Mouse (Mus musculus): Measurements from ENCODE around the gene Tap1. TPM values are rescaled to one million over a fixed set of nuclear protein-coding genes. Genes with fewer than 3 reads are reported as not detected.

Gene Tap1
- polyA plus RNA-seq, 1 experiment from 2014 or later = 4.7 TPM

DNA sequence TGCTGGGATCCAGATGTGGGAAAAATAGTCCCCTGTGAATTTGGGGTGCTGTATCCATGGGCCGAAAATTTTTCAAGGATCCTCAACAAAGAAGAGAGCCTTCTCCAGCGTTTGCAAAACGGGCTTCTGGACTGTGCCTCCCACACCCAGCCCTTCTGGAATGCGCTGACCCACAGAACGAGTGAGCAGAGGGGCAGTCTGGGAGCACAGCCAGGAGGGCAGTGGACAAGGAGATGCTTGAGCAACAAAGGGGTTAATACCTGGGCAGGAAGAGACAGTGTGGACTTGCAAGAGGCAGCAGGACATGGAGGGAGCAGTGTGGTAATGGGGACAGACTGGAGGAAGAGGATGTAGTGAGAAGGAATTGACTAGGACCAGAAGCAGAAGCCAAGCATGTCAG is 31.8 kb upstream of the Tap1 start:
- H3K27me3 ChIP-seq = no peaks in the 10 kb centered on the region; the same call in 1 of the 2 replicates
- no peaks in the 10 kb centered on the region for H3K36me3 ChIP-seq
- 53% methylated on average over 5 of the region's 5 CpGs for WGBS
- H3K4me2 ChIP-seq (replicated peaks) = no peak overlapping the region
- no peak for ATAC-seq (ENCODE audit: insufficient number of reproducible peaks, insufficient read depth, low FRiP score, low TSS enrichment)
- H3K27ac ChIP-seq = no peak overlapping the region
- no peaks in the 10 kb centered on the region for H3K9me3 ChIP-seq
- H3K4me3 ChIP-seq = no peak overlapping the region
- no peaks in the 10 kb centered on the region for H3K4me1 ChIP-seq
- H3K9ac ChIP-seq = no peak overlapping the region

DNA sequence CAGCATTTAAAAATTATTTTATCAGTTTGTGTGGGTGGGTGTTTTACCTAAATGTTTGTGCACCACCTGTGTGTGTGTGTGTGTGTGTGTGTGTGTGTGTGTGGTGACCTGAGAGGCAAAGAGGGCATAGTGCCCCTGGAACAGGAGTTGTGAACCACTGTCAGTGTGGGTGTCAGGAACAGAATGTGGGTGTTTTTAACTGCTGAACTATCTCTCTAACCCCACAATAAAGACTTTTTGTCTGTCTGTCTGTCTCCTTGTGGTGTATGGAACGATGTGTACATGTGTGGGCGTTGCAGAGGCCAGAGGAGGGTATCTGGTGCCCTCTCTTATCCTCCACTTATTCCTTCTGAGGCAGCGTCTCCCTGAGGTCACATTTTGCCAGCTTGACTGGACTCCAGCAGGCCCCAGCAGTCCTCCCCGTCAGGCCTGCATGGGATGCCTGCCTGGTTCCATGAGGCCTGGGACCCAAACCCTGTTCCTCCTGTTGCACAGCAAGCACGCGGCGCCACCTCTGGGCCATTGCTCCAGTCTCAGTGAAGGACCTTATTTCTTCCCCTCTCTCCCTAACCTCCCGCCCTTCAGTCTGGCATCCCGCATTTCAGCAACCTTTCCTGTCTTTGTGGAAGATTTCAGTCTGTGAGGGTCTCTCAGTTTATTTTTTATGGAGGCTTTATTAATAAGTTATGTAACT is 23.0 kb upstream of the Tap1 start:
- H3K4me1 ChIP-seq = no peaks in the 10 kb centered on the region
- H3K9ac ChIP-seq = no peak overlapping the region

DNA sequence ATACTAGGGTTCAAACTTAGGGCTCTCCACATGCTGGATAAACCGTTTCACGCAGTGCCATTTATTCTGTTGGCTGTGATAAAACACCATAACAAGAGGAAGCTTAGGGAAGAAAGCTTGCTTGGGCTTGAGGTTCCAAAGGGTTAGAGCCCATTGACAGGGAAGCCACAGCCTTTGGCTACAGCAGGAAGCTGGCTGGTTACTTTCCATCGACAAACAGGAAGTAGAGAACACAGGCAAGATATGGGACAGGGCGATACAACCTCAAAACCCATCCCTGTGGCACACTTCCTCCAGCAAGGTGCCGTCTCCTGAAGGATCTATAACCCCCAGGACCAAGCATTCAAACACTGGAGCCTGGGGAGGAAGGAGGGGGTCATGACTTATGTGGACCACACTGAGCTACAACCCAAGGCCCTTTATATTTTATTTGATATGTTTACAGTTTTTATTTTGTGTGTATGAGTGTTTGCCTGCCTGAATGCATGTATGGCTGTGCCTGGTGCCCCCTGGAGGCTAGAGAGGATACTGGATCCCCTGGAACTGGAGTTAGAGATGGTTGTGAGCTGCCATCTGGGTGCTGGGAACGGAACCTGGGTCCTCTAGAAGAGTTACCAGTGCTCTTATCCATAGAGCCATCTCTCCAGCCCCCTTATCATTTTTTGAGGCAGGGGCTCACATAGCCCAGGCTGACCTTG is 22.2 kb upstream of the Tap1 start:
- WGBS = 87% methylated on average over 6 of the region's 6 CpGs
- no peaks in the 10 kb centered on the region for H3K27me3 ChIP-seq
- H3K27ac ChIP-seq = no peak overlapping the region
- ATAC-seq (ENCODE audit: insufficient number of reproducible peaks, insufficient read depth, low FRiP score, low TSS enrichment) = no peak
- no peak overlapping the region for H3K4me2 ChIP-seq (replicated peaks)
- H3K9me3 ChIP-seq = no peaks in the 10 kb centered on the region
- no peaks in the 10 kb centered on the region for H3K4me1 ChIP-seq
- H3K9ac ChIP-seq = no peak overlapping the region
- no peak overlapping the region for H3K4me3 ChIP-seq
- no peaks in the 10 kb centered on the region for H3K36me3 ChIP-seq

More for the DNA sequence above, 23.0 kb upstream of the Tap1 start:
- Histone ChIP-seq H3K36me3 (no peaks in the 10 kb centered on the region), H3K4me3 (no peak overlapping the region), H3K27me3 (no peaks in the 10 kb centered on the region), H3K4me2 (replicated peaks) (no peak overlapping the region), H3K9me3 (no peaks in the 10 kb centered on the region), H3K27ac (no peak overlapping the region)
- ATAC-seq (ENCODE audit: insufficient number of reproducible peaks, insufficient read depth, low FRiP score, low TSS enrichment) = no peak
- 35% methylated on average over 9 of the region's 9 CpGs for WGBS

DNA sequence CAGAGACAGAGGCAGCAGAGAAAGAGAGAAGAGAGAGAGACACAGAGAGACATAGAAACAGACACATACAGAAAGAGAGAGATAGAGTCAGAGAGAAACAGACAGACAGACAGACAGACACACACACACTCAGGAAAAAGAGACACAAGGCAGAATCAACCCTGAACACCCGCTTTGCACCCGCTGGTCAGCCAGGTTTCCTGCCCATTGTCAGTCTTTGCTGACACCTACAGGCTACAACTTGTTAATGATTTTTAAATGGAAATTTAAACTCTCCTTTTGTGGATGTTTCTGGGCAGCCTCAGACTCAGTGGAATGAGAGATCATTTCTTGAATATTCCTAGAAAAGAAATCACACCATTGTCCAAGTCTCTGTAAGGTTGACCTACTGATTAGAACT is 18.1 kb upstream of the Tap1 start:
- no peak for ATAC-seq (ENCODE audit: insufficient number of reproducible peaks, insufficient read depth, low FRiP score, low TSS enrichment)
- no peaks in the 10 kb centered on the region for H3K27me3 ChIP-seq
- WGBS = 3% methylated on average over 2 of the region's 2 CpGs
- H3K9ac ChIP-seq = no peak overlapping the region
- H3K4me1 ChIP-seq = no peaks in the 10 kb centered on the region
- no peak overlapping the region for H3K4me2 ChIP-seq (replicated peaks)
- H3K4me3 ChIP-seq = no peak overlapping the region
- H3K36me3 ChIP-seq = no peaks in the 10 kb centered on the region
- no peak overlapping the region for H3K27ac ChIP-seq
- 0 out of 2 replicates have a peak, but pooled peaks cover 3% of the 10 kb centered on the region for H3K9me3 ChIP-seq

DNA sequence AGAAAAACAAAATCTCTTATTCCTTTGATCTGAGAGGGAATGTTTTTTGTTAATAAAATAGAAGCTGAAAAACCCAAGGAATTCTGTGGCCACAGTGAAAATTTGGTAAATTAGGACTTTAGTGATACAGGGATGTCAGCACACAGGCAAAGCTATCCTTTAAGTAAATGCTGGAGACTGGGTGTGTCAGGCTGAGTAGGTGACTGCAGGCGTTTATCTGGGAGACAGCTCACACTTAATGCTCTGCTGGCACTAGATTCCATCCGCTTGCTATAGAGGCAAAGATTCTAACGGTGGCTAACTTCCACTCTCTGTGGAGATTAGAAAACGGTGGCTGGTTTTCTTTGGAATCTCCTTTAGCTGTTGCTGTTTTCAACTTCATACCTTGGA is 16.9 kb upstream of the Tap1 start:
- Histone ChIP-seq H3K4me2 (replicated peaks) (no peak overlapping the region), H3K9ac (no peak overlapping the region), H3K9me3 (0 out of 2 replicates have a peak, but pooled peaks cover 3% of the 10 kb centered on the region), H3K27ac (no peak overlapping the region), H3K4me3 (no peak overlapping the region), H3K36me3 (no peaks in the 10 kb centered on the region), H3K4me1 (no peaks in the 10 kb centered on the region), H3K27me3 (no peaks in the 10 kb centered on the region)
- 28% methylated on average over 4 of the region's 4 CpGs for WGBS
- no peak for ATAC-seq (ENCODE audit: insufficient number of reproducible peaks, insufficient read depth, low FRiP score, low TSS enrichment)

DNA sequence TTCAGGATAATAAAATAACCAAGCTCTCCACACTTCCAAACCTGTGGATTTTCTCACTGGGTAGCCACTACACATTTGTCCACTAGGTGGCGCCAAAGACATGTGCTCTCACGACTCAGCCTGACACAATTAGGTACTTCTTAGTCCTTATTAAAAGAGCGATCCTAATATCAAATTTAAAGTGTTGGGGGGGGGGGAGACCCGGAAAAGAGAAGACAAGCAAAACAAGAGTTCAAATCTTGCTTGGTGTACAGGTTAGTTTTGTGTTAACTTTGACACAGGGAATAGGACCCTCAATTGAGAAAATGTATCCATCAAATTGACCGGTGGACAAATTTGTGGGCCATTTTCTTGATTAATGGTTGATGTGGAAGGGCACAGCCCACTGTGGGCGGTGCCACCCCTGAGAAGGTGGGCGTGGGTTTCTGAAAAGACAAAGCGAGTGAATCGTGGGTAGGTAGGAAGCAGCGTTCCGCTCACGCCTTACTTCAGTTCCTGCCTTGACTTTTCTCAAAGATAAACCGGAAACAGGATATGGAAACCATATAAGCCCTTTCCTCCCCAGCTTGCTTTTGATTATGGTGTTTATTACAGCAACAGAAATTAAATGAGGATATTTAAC is 16.4 kb upstream of the Tap1 start:
- no peaks in the 10 kb centered on the region for H3K4me1 ChIP-seq
- WGBS = 43% methylated on average over 13 of the region's 13 CpGs
- no peaks in the 10 kb centered on the region for H3K36me3 ChIP-seq
- 0 out of 2 replicates have a peak, but pooled peaks cover 3% of the 10 kb centered on the region for H3K9me3 ChIP-seq
- no peak overlapping the region for H3K27ac ChIP-seq
- H3K4me3 ChIP-seq = no peak overlapping the region
- no peak overlapping the region for H3K4me2 ChIP-seq (replicated peaks)
- H3K27me3 ChIP-seq = no peaks in the 10 kb centered on the region
- H3K9ac ChIP-seq = no peak overlapping the region
- no peak for ATAC-seq (ENCODE audit: insufficient number of reproducible peaks, insufficient read depth, low FRiP score, low TSS enrichment)

DNA sequence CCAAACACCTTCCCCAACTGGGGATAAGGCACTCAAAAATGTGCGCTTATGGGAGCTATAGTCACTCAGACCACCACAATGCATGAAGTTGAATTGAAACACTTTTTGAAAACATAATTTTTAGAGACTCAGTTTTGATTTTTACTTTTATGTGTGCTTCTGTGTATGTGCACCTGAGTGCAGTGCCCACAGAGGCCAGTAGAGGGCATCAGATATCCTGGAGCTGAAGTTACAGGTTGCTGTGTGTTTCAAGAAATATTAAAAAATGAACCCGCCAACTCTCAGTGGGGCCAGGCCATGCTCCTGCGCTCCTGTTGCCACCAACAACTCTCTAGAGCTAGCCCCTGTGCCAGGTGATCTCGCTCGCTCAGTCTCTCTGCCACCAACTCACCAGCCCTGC is 14.8 kb upstream of the Tap1 start:
- no peaks in the 10 kb centered on the region for H3K27me3 ChIP-seq
- H3K9me3 ChIP-seq = peaks cover 10% of the 10 kb centered on the region; the same call in 1 of the 2 replicates
- no peak overlapping the region for H3K4me3 ChIP-seq
- no peak overlapping the region for H3K9ac ChIP-seq
- no peak overlapping the region for H3K4me2 ChIP-seq (replicated peaks)
- H3K4me1 ChIP-seq = no peaks in the 10 kb centered on the region
- no peak overlapping the region for H3K27ac ChIP-seq
- no peaks in the 10 kb centered on the region for H3K36me3 ChIP-seq
- 90% methylated on average over 5 of the region's 5 CpGs for WGBS
- no peak for ATAC-seq (ENCODE audit: insufficient number of reproducible peaks, insufficient read depth, low FRiP score, low TSS enrichment)

DNA sequence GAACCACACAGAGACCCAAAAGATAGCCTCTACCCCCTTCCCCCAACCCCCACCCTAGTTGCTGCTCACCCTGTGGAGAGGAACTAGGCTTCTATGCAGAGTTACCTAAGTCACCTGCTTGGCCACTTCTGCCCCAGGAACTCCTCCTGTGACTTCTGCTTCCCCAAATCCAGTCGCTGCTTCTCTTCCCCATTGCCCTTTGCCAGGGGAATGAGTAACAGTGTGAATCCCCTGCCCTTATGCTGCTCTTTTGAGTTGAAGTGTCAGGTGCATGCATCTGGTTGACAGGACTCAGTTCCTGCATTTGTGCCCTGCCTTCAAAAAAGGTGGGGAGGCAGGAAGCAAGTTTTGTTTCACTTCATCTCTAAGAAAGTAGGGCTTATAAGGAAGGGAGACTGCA is 13.3 kb upstream of the Tap1 start:
- H3K9me3 ChIP-seq = peaks cover 10% of the 10 kb centered on the region; the same call in 1 of the 2 replicates
- WGBS = 41% methylated on average over 1 of the region's 1 CpGs
- H3K27me3 ChIP-seq = no peaks in the 10 kb centered on the region
- H3K4me2 ChIP-seq (replicated peaks) = no peak overlapping the region
- H3K27ac ChIP-seq = no peak overlapping the region
- H3K4me3 ChIP-seq = no peak overlapping the region
- H3K9ac ChIP-seq = no peak overlapping the region
- no peaks in the 10 kb centered on the region for H3K36me3 ChIP-seq
- no peak for ATAC-seq (ENCODE audit: insufficient number of reproducible peaks, insufficient read depth, low FRiP score, low TSS enrichment)
- no peaks in the 10 kb centered on the region for H3K4me1 ChIP-seq

DNA sequence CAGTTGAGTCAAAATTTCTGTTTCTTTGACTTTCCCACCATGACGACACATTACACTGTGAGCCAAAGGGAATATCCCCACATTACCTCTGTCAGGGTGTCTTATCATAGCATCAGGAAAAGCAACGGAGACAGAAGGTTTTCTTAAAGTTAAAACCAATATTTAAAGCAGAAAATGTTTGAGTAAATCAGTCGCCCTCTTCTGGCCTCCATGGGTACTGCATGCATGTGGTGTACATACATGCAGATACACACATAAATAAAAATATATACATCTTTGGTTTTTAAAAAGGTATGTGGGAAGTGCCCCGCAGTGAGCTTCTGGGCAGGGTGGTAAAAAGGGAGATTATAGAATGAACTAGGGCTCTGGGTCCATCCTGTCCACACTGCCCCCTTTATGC is 10.2 kb upstream of the Tap1 start:
- Histone ChIP-seq H3K27me3 (no peaks in the 10 kb centered on the region), H3K27ac (no peak overlapping the region), H3K36me3 (no peaks in the 10 kb centered on the region), H3K4me1 (no peaks in the 10 kb centered on the region), H3K4me3 (no peak overlapping the region), H3K9ac (no peak overlapping the region), H3K9me3 (peaks cover 10% of the 10 kb centered on the region; the same call in 1 of the 2 replicates), H3K4me2 (replicated peaks) (no peak overlapping the region)
- 64% methylated on average over 4 of the region's 4 CpGs for WGBS
- ATAC-seq (ENCODE audit: insufficient number of reproducible peaks, insufficient read depth, low FRiP score, low TSS enrichment) = no peak

DNA sequence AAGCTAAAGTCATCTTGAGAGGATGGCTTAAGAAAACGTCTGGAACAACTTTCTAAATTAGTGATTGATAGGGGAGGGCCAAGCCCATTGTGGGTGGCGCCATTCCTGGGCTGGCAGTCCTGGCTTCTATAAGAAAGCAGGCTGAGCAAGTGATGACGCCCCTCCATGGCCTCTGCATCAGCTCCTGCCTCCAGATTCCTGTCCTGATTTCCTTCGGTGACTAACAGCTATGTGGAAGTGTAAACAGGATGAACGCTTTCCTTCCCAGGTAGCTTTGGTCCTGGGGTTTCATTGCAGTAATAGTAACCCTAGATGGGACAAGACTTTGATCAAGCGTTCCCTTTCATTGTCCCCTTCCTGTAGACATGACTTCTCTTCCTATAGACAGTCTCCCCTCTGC is 8.3 kb upstream of the Tap1 start:
- Histone ChIP-seq H3K27ac (no peak overlapping the region), H3K4me2 (replicated peaks) (no peak overlapping the region), H3K9me3 (peaks cover 7% of the 10 kb centered on the region; the same call in 1 of the 2 replicates), H3K36me3 (no peaks in the 10 kb centered on the region), H3K4me1 (no peaks in the 10 kb centered on the region), H3K4me3 (no peak overlapping the region), H3K9ac (no peak overlapping the region), H3K27me3 (peaks cover 15% of the 10 kb centered on the region; the same call in 1 of the 2 replicates)
- WGBS = 59% methylated on average over 6 of the region's 6 CpGs
- no peak for ATAC-seq (ENCODE audit: insufficient number of reproducible peaks, insufficient read depth, low FRiP score, low TSS enrichment)

DNA sequence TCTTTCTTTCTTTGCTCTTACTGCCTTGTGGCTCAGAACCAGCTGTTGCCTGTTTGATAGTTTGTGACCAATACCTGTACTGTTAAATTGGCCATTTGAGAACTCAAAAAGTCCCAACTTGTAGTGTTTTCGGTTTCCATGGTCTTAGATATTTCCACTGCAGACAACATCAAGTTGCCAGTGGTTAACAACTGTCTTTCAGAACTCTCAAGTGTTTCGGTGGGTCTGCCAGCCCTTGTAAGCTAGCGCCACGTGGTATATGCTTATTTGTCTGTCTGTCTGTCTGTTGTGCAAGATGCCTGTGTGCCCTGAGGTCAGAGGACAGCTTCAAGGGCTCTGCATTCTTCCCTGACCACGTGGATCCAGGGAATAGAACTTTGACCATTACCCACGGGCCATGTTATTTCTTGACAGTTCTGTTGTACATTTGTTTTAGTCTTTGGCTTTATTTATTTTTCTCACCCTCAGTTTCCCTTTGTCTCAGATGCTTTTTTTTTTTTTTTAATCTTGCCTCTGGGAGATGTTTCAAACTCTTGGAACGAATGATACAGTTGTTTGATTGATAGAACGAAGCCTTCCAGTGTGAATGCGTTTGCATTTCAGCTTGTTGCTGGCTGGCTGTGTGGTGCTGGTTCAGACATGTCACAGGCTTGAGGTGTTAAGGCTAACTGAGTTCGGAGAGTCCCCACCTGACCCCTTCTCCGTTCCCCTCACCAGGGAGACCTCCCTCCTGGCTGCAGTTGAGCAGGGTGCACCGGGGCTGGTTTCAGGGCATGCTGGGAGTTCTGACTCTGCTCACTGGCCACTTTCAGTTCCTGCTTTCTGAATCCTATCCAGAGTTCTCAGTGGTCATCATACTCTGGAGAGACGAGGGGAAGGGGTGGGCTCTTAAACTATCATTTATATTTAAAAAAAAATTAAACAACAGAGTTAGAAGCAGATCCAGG is 7.2 kb upstream of the Tap1 start:
- Histone ChIP-seq H3K4me3 (no peak overlapping the region), H3K9me3 (peaks cover 7% of the 10 kb centered on the region; the same call in 1 of the 2 replicates), H3K27me3 (peaks cover 18% of the 10 kb centered on the region; the same call in 1 of the 2 replicates), H3K9ac (no peak overlapping the region), H3K4me1 (no peaks in the 10 kb centered on the region), H3K36me3 (no peaks in the 10 kb centered on the region), H3K27ac (no peak overlapping the region), H3K4me2 (replicated peaks) (no peak overlapping the region)
- no peak for ATAC-seq (ENCODE audit: insufficient number of reproducible peaks, insufficient read depth, low FRiP score, low TSS enrichment)
- 67% methylated on average over 13 of the region's 13 CpGs for WGBS

All from embryonic facial prominence, embryonic 12.5 days (tissue).